Mouse (Mus musculus): ENCODE data around the gene Vwce. TPM values are rescaled to one million over a fixed set of nuclear protein-coding genes. Genes with fewer than 3 reads are reported as not detected.

Vwce gene
- polyA plus RNA-seq, 1 experiment from 2014 or later: 0.34 TPM

DNA sequence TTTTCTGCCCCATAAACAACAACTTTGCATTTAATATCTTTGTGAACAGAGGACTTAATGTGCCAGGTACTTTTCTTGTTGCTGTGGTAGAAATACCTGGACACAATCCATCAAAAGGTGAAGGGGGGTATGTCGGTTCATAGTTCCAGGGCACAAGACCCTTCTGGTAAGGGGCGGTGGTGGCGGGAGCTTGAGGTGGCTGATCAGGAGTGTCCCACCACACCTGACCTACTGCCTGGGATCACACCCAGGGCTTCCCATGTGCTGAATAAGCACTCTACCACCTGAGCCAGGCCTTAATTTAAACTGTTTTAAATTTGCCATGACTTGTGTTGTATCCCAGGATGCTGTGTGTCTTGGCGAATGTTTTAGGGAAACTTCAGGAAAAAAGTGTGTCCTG, 57.1 kb downstream of the Vwce start:
- H3K27me3 ChIP-seq (replicated peaks): no peaks in the 10 kb centered on the region
- 89% methylated on average over 4 of the region's 4 CpGs for WGBS
- no peak overlapping the region; the same call in 1 of the 2 replicates for H3K9ac ChIP-seq
- H3K9me3 ChIP-seq (replicated peaks): no peaks in the 10 kb centered on the region
- ATAC-seq (ENCODE audit: insufficient number of reproducible peaks, low FRiP score): no peak
- H3K27ac ChIP-seq (ENCODE audit: poor library complexity, severe bottlenecking): peak overlapping the region; percentile 95; the same call in 1 of the 2 replicates
- H3K4me2 ChIP-seq: no peak overlapping the region
- H3K36me3 ChIP-seq: no peaks in the 10 kb centered on the region
- no peak overlapping the region for H3K4me3 ChIP-seq
- H3K4me1 ChIP-seq (replicated peaks): peaks cover 48% of the 10 kb centered on the region

- no peaks in the 10 kb centered on the region for H3K27me3 ChIP-seq (replicated peaks)
- no peak overlapping the region for H3K4me3 ChIP-seq
- no peak overlapping the region for H3K27ac ChIP-seq (ENCODE audit: poor library complexity, severe bottlenecking)
- H3K36me3 ChIP-seq: no peaks in the 10 kb centered on the region
- H3K4me2 ChIP-seq: no peak overlapping the region
- no peak for ATAC-seq (ENCODE audit: insufficient number of reproducible peaks, low FRiP score)
- 77% methylated on average over 3 of the region's 3 CpGs for WGBS
- no peaks in the 10 kb centered on the region for H3K9me3 ChIP-seq (replicated peaks)
- H3K4me1 ChIP-seq (replicated peaks): peaks cover 49% of the 10 kb centered on the region
- no peak overlapping the region for H3K9ac ChIP-seq
Observed at GRCm38 (mm10) chr19:10691660-10692059, 57.6 kb downstream of the Vwce start.

DNA sequence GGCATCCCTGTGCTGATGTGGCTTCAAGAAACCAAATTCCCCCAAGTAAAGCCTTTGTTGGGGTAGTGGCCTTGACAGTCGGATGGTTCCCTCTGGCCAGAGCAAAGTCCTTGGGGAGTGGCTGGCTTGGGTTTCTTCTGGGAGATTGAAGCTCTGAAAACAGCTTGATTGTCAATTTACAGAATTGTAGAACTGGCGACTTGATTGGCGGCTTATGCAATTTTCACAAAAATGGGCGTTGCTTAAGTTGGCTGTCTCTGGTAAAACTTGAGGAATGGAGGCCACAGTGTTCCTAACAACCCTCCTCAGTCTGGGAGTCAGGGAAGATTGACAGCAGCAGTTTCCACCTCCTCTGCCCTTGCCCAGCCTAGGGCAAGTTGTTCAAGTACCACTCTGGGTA, 58.3 kb downstream of the Vwce start:
- no peaks in the 10 kb centered on the region for H3K9me3 ChIP-seq (replicated peaks)
- no peak for ATAC-seq (ENCODE audit: insufficient number of reproducible peaks, low FRiP score)
- no peak overlapping the region for H3K4me2 ChIP-seq
- no peak overlapping the region for H3K27ac ChIP-seq (ENCODE audit: poor library complexity, severe bottlenecking)
- WGBS: 87% methylated on average over 4 of the region's 4 CpGs
- H3K36me3 ChIP-seq: no peaks in the 10 kb centered on the region
- H3K9ac ChIP-seq: no peak overlapping the region
- peaks cover 54% of the 10 kb centered on the region for H3K4me1 ChIP-seq (replicated peaks)
- H3K27me3 ChIP-seq (replicated peaks): no peaks in the 10 kb centered on the region
- no peak overlapping the region for H3K4me3 ChIP-seq

DNA sequence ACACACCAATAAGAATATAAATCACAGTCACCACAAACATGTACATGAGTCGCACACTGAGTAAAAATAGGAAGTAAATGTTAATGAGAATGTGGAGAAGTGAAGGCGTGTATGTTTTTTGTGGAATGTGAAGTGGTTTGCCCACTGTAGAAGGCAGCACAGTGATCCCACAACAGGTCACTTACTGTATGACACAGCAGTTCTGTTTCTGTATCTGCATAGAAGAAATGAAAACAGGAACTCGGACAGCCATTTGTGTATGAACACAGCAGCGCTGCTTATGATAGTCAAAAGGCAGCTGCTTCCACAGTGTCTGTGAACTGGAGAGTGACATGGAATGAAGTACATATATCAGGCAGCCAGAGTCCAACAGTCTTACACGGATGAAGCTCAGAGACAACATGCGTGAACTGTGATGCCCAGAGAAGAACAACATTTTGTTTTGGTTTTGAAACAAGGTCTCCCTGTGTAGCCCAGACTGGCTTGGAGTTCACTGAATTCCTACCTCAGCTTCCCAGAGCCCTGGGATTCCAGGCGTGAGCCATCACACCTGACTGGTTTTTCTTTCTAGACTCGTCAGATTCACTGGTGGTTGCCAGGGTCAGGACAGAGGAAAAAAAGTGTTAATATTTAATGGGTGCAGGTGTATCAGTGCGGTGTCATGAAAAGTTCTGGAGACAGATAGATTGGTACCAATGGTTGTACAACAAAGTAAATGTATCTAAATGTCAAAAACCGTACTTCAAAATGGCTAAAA, 60.1 kb downstream of the Vwce start:
- H3K27ac ChIP-seq (ENCODE audit: poor library complexity, severe bottlenecking): no peak overlapping the region
- ATAC-seq (ENCODE audit: insufficient number of reproducible peaks, low FRiP score): no peak
- H3K27me3 ChIP-seq (replicated peaks): no peaks in the 10 kb centered on the region
- H3K36me3 ChIP-seq: no peaks in the 10 kb centered on the region
- H3K4me1 ChIP-seq (replicated peaks): peaks cover 64% of the 10 kb centered on the region
- no peak overlapping the region for H3K4me3 ChIP-seq
- 87% methylated on average over 10 of the region's 10 CpGs for WGBS
- H3K9ac ChIP-seq: no peak overlapping the region
- no peak overlapping the region for H3K4me2 ChIP-seq
- no peaks in the 10 kb centered on the region for H3K9me3 ChIP-seq (replicated peaks)

DNA sequence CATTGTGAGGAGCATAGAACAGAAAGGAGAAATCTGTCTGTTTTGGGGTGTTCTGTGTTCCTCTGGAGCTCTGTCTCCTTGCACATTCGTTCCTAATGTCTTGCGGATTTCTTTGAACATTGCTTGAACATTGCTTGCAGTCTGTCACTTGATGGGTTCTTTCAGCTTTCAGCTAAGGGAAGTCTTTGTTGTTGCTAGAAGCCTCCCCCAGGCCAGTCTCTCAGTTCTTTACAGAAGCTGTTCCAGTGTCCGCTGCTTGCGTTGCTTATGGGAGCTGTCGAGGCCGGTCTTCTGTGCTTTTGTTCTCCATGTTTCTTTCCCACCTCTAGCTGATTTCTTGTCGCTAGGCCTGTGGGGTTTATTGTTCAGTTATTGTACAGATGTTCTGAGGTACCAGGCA, 61.8 kb downstream of the Vwce start:
- H3K27ac ChIP-seq (ENCODE audit: poor library complexity, severe bottlenecking): no peak overlapping the region; the same call in 1 of the 2 replicates
- no peak for ATAC-seq (ENCODE audit: insufficient number of reproducible peaks, low FRiP score)
- H3K9me3 ChIP-seq (replicated peaks): no peaks in the 10 kb centered on the region
- peaks cover 62% of the 10 kb centered on the region for H3K4me1 ChIP-seq (replicated peaks)
- no peaks in the 10 kb centered on the region for H3K27me3 ChIP-seq (replicated peaks)
- no peak overlapping the region for H3K4me3 ChIP-seq
- no peaks in the 10 kb centered on the region for H3K36me3 ChIP-seq
- 60% methylated on average over 7 of the region's 7 CpGs for WGBS
- H3K4me2 ChIP-seq: no peak overlapping the region
- no peak overlapping the region; the same call in 1 of the 2 replicates for H3K9ac ChIP-seq

DNA sequence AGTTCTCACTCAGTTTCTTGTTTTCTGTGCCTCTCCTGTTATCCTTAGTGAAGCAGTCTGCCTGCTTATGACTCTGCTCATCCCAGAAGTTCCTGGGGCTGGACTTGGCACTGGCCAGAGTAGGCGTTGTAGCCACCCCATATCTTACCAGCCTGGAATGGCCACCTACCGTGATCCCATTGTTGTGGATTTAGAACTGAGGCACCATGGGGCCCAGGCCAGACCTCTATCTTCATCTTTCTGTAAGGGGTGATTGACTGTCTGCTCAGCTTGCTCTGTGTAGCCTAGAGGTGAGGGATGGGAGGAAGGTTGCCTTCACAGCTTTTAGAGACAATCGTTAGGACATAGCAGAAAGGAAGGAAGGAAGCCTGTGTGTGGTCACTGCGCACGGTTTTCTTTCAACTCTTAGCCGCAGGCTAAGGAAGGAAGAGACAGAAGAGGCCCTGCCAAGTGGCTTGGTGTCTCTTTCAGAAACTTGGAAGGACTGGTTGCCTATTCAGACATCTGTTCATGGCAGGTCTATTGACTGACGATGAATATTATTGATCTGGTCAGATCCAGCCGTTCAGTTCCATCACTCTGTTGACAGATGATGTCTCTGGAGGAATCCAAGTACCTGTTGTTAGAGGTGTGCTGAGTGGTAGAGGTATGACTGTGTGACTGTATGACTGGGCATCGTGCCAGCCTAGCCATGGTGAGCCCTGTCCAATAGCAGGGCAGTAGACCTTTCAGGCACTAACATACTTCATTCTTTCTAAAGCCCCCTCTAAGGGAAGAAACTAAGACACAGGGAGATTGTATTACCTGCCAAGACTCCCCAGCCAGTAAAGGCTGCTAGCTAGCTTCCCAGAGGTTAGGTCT, 64.3 kb downstream of the Vwce start:
- Histone ChIP-seq H3K27ac (ENCODE audit: poor library complexity, severe bottlenecking) (no peak overlapping the region), H3K4me2 (no peak overlapping the region), H3K9ac (no peak overlapping the region), H3K4me1 (replicated peaks) (peaks cover 62% of the 10 kb centered on the region), H3K4me3 (no peak overlapping the region), H3K9me3 (replicated peaks) (no peaks in the 10 kb centered on the region), H3K27me3 (replicated peaks) (no peaks in the 10 kb centered on the region), H3K36me3 (no peaks in the 10 kb centered on the region)
- no peak; the same call in 1 of the 2 replicates for ATAC-seq (ENCODE audit: insufficient number of reproducible peaks, low FRiP score)
- WGBS: 70% methylated on average over 9 of the region's 9 CpGs

DNA sequence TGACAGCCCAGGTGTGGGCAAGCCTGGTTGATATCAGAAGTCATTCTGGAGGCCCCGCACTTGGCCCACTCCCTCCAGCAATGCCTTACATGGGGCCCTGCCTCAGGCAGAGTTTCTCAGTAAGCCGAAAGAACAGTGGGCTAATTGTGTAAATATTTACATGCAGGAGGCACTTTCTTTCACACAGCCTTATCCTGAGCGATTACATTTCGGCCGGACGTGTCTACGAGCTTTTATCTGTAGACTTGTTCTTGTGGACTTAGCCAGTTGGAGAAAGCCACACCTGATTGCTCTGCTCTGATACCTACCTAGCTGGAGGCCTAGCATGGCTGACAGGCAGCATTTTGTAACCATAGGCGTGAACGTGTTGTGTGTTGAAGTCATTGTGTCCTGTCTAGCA, 65.8 kb downstream of the Vwce start:
- H3K9ac ChIP-seq: 0 out of 2 replicates have a peak overlapping the region, but pooled peaks have one; percentile 33
- no peak for ATAC-seq (ENCODE audit: insufficient number of reproducible peaks, low FRiP score)
- no peaks in the 10 kb centered on the region for H3K27me3 ChIP-seq (replicated peaks)
- H3K9me3 ChIP-seq (replicated peaks): no peaks in the 10 kb centered on the region
- no peak overlapping the region for H3K4me3 ChIP-seq
- 0 out of 2 replicates have a peak overlapping the region, but pooled peaks have one; percentile 3 for H3K27ac ChIP-seq (ENCODE audit: poor library complexity, severe bottlenecking)
- H3K4me1 ChIP-seq (replicated peaks): peaks cover 65% of the 10 kb centered on the region
- no peaks in the 10 kb centered on the region for H3K36me3 ChIP-seq
- 44% methylated on average over 9 of the region's 9 CpGs for whole genome bisulfite sequencing
- H3K4me2 ChIP-seq: 0 out of 2 replicates have a peak overlapping the region, but pooled peaks have one; percentile 3

- ATAC-seq (ENCODE audit: insufficient number of reproducible peaks, low FRiP score): no peak
- H3K9me3 ChIP-seq (replicated peaks): no peaks in the 10 kb centered on the region
- 66% methylated on average over 6 of the region's 6 CpGs for WGBS
- H3K36me3 ChIP-seq: peaks cover 2% of the 10 kb centered on the region; the same call in 1 of the 2 replicates
- no peak overlapping the region for H3K27ac ChIP-seq (ENCODE audit: poor library complexity, severe bottlenecking)
- H3K9ac ChIP-seq: no peak overlapping the region
- peaks cover 65% of the 10 kb centered on the region for H3K4me1 ChIP-seq (replicated peaks)
- no peaks in the 10 kb centered on the region for H3K27me3 ChIP-seq (replicated peaks)
- H3K4me2 ChIP-seq: no peak overlapping the region
- no peak overlapping the region for H3K4me3 ChIP-seq
Observed at GRCm38 (mm10) chr19:10701013-10701726, 67.2 kb downstream of the Vwce start.

DNA sequence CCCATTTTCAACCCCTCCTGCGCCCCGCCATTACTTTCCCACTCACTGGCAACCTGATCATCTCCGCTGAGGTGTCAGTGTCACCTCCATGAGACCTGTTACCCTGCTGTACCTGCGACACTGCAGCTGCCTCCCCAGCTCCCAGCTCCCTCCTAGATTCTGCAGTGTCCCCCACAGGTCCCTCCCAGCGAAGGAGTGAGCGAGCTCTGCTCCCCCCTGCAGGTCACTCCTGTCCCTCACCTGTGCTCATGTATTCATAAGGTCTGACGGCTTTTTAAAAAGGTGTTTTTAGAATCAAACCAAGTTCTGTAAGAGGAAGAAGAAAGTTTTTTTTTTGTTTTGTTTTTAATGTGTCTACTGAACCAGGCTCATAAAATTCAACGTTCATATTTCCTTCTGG, 68.1 kb downstream of the Vwce start:
- WGBS: 78% methylated on average over 8 of the region's 8 CpGs
- Histone ChIP-seq H3K27me3 (replicated peaks) (no peaks in the 10 kb centered on the region), H3K4me1 (replicated peaks) (peaks cover 67% of the 10 kb centered on the region), H3K9ac (no peak overlapping the region), H3K4me2 (no peak overlapping the region), H3K36me3 (peaks cover 11% of the 10 kb centered on the region), H3K9me3 (replicated peaks) (no peaks in the 10 kb centered on the region), H3K27ac (ENCODE audit: poor library complexity, severe bottlenecking) (no peak overlapping the region), H3K4me3 (no peak overlapping the region)
- ATAC-seq (ENCODE audit: insufficient number of reproducible peaks, low FRiP score): no peak

DNA sequence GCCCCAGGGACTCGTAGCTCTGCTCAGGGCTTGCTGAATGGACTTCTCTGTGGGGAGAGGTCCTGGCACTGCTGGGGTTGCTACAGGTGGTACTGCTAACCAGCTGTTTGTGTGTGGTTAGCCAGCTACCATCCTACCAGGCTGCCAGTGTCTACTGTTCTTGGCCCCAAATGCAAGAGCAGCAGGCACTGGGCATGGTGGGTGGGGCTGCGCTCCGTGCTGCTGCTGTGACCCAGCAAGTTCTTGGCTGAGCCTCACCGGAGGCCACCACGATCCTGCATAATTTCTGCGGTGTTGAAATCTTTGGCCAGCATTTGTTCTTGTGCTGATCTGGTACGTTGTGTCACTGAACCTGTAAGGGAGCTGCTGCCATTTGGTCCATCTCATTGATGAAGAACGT, 69.5 kb downstream of the Vwce start:
- H3K4me3 ChIP-seq: no peak overlapping the region
- H3K9me3 ChIP-seq (replicated peaks): no peaks in the 10 kb centered on the region
- no peak overlapping the region for H3K27ac ChIP-seq (ENCODE audit: poor library complexity, severe bottlenecking)
- H3K27me3 ChIP-seq (replicated peaks): no peaks in the 10 kb centered on the region
- peaks cover 57% of the 10 kb centered on the region for H3K4me1 ChIP-seq (replicated peaks)
- 91% methylated on average over 8 of the region's 8 CpGs for WGBS
- no peak for ATAC-seq (ENCODE audit: insufficient number of reproducible peaks, low FRiP score)
- H3K9ac ChIP-seq: no peak overlapping the region
- no peak overlapping the region for H3K4me2 ChIP-seq
- peaks cover 15% of the 10 kb centered on the region for H3K36me3 ChIP-seq

Measured in heart, embryonic 12.5 days (tissue).